12 mouse cellular contexts compared by ENCODE assay signal in genomic region chr2:154576876-154577743, GRCm38 (mm10). TPM values are rescaled to one million over a fixed set of nuclear protein-coding genes. Genes with fewer than 3 reads are reported as not detected.
DNase-seq lines count a peak whose midpoint lies in the region; ATAC-seq and TF ChIP-seq lines count a peak whose summit lies in the region.
"Had no signal": no experiment of that assay in that cellular context is flagged by ENCODE, and none has a peak within 500 bp of the region (broad histone marks: within the 10 kb centered on the region; RNA-seq: fewer than 3 reads in every experiment).

No protein-coding gene starts in this region.

- no peak overlapping the region for H3K9ac ChIP-seq in forebrain, embryonic 16.5 days (replicated peaks; ENCODE audit: low read depth, low read length)
- no peak overlapping the region for H3K9ac ChIP-seq in hindbrain, embryonic 15.5 days
- no peak overlapping the region for H3K9ac ChIP-seq in lung, postnatal 0 days (replicated peaks; ENCODE audit: low read depth)
- H3K9ac ChIP-seq: embryonic facial prominence, embryonic 13.5 days; kidney, embryonic 15.5 days had no signal

- H3K4me3 ChIP-seq in forebrain, embryonic 10.5 days: peak overlapping the region; percentile 20; the same call in 1 of the 2 replicates
- no peak overlapping the region for H3K4me3 ChIP-seq in forebrain, embryonic 16.5 days (replicated peaks; ENCODE audit: low read length)
- no peak overlapping the region for H3K4me3 ChIP-seq in hindbrain, embryonic 15.5 days
- H3K4me3 ChIP-seq in lung, postnatal 0 days (ENCODE audit: low read depth, low read length): no peak overlapping the region
- H3K4me3 ChIP-seq: embryonic facial prominence, embryonic 13.5 days; kidney, embryonic 15.5 days had no signal

- TF ChIP-seq CTCF in lung, postnatal 0 days (IDR thresholded peaks at IDR 0.05): no peak

- no peak for ATAC-seq in forebrain, embryonic 16.5 days
- ATAC-seq in hindbrain, embryonic 15.5 days (ENCODE audit: low FRiP score, low read depth): no peak
- ATAC-seq in lung, postnatal 0 days: no peak

- no peak overlapping the region for H3K4me2 ChIP-seq in forebrain, embryonic 16.5 days (ENCODE audit: low read length)
- H3K4me2 ChIP-seq in hindbrain, embryonic 15.5 days: no peak overlapping the region
- H3K4me2 ChIP-seq in lung, postnatal 0 days (replicated peaks; ENCODE audit: low read depth, low read length): no peak overlapping the region
- H3K4me2 ChIP-seq: embryonic facial prominence, embryonic 13.5 days; kidney, embryonic 15.5 days had no signal

- DNase-seq in forebrain, embryonic 10.5 days (ENCODE audit: extremely low spot score, low spot score): peak; percentile 42
- DNase-seq in embryo, embryonic 11 days: peak; percentile 73
- DNase-seq in retina, embryonic 14.5 days (ENCODE audit: low spot score): peak; percentile 81
- no peak for DNase-seq in yolk sac, embryonic 10.5 days (ENCODE audit: low spot score)
- no peak for DNase-seq in lung, postnatal 0 days (ENCODE audit: low spot score)
- no peak for DNase-seq in gastrocnemius, postnatal 14 days
- DNase-seq: heart, adult 11 months had no signal

- 39% methylated on average over 12 of the region's 12 CpGs for WGBS in forebrain, embryonic 10.5 days
- 24% methylated on average over 12 of the region's 12 CpGs for WGBS in forebrain, embryonic 16.5 days
- WGBS in hindbrain, embryonic 15.5 days: 21% methylated on average over 12 of the region's 12 CpGs
- WGBS in lung, postnatal 0 days: 56% methylated on average over 12 of the region's 12 CpGs

- H3K36me3 ChIP-seq in forebrain, embryonic 10.5 days (replicated peaks): no peaks in the 10 kb centered on the region
- no peaks in the 10 kb centered on the region for H3K36me3 ChIP-seq in forebrain, embryonic 16.5 days (ENCODE audit: control insufficient read depth, insufficient read depth)
- no peaks in the 10 kb centered on the region for H3K36me3 ChIP-seq in hindbrain, embryonic 15.5 days
- H3K36me3 ChIP-seq in lung, postnatal 0 days (ENCODE audit: insufficient read depth, low read length): no peaks in the 10 kb centered on the region
- H3K36me3 ChIP-seq: embryonic facial prominence, embryonic 13.5 days; kidney, embryonic 15.5 days had no signal

- intact Hi-C loops in gastrocnemius, postnatal 14 days (cut with DNase I; ENCODE audit: low total_unique reads): no loop called here

- H3K4me1 ChIP-seq in forebrain, embryonic 10.5 days: peaks cover 20% of the 10 kb centered on the region
- peaks cover 11% of the 10 kb centered on the region for H3K4me1 ChIP-seq in forebrain, embryonic 16.5 days (replicated peaks; ENCODE audit: control insufficient read depth, insufficient read depth, low read length)
- H3K4me1 ChIP-seq in hindbrain, embryonic 15.5 days (replicated peaks): peaks cover 14% of the 10 kb centered on the region
- H3K4me1 ChIP-seq in lung, postnatal 0 days (ENCODE audit: insufficient read depth, low read depth, low read length): no peaks in the 10 kb centered on the region
- H3K4me1 ChIP-seq: embryonic facial prominence, embryonic 13.5 days had no signal

- H3K27ac ChIP-seq in forebrain, embryonic 10.5 days: peak overlapping the region; percentile 83
- no peak overlapping the region for H3K27ac ChIP-seq in forebrain, embryonic 16.5 days (ENCODE audit: low read length)
- H3K27ac ChIP-seq in hindbrain, embryonic 15.5 days (replicated peaks): peak overlapping the region; percentile 11; the same call in 1 of the 2 replicates
- H3K27ac ChIP-seq in lung, postnatal 0 days (ENCODE audit: low read length): no peak overlapping the region
- H3K27ac ChIP-seq: embryonic facial prominence, embryonic 13.5 days; kidney, embryonic 15.5 days had no signal

- no peaks in the 10 kb centered on the region for H3K9me3 ChIP-seq in forebrain, embryonic 10.5 days
- no peaks in the 10 kb centered on the region for H3K9me3 ChIP-seq in forebrain, embryonic 16.5 days (ENCODE audit: control insufficient read depth, low read length)
- H3K9me3 ChIP-seq in hindbrain, embryonic 15.5 days: no peaks in the 10 kb centered on the region
- no peaks in the 10 kb centered on the region for H3K9me3 ChIP-seq in lung, postnatal 0 days (ENCODE audit: low read length)
- H3K9me3 ChIP-seq: embryonic facial prominence, embryonic 13.5 days; kidney, embryonic 15.5 days had no signal

- TF ChIP-seq EP300 in lung, postnatal 0 days (IDR thresholded peaks at IDR 0.05): no peak

- H3K27me3 ChIP-seq in forebrain, embryonic 10.5 days (ENCODE audit: poor library complexity, severe bottlenecking): 0 out of 2 replicates have a peak, but pooled peaks cover under 1% of the 10 kb centered on the region
- no peaks in the 10 kb centered on the region for H3K27me3 ChIP-seq in forebrain, embryonic 16.5 days (replicated peaks; ENCODE audit: control insufficient read depth, insufficient read depth, low read length)
- no peaks in the 10 kb centered on the region for H3K27me3 ChIP-seq in hindbrain, embryonic 15.5 days
- no peaks in the 10 kb centered on the region for H3K27me3 ChIP-seq in lung, postnatal 0 days (replicated peaks; ENCODE audit: insufficient read depth, low read length)
- H3K27me3 ChIP-seq: embryonic facial prominence, embryonic 13.5 days; kidney, embryonic 15.5 days had no signal

RNA-seq across cellular contexts. Expression of gene E2f1, which starts 7.4 kb away (rescaled TPM):
- 27.8 and 28.6 TPM in 2 replicates for polyA plus RNA-seq in forebrain, embryonic 10.5 days (2016; fragmentation: Nextera tagmentation; extraction: Ambion mirVana)
- polyA plus RNA-seq in forebrain, embryonic 16.5 days (2015; fragmentation: Nextera tagmentation; extraction: Ambion mirVana): 10.8 and 12.1 TPM in 2 replicates
- 8.4 and 8.6 TPM in 2 replicates for polyA plus RNA-seq in hindbrain, embryonic 15.5 days (2015; fragmentation: Nextera tagmentation; extraction: Ambion mirVana)
- polyA plus RNA-seq in lung, postnatal 0 days (2015; fragmentation: Nextera tagmentation; extraction: Ambion mirVana): 5.4 and 7.5 TPM in 2 replicates
- 1 to 10 TPM; 2.5 to 3.1 TPM for total RNA-seq in gastrocnemius, postnatal 14 days (2021)

RNA-seq across cellular contexts. Expression of gene Necab3, which starts 18.4 kb away (rescaled TPM):
- 3.6 and 3.9 TPM in 2 replicates for polyA plus RNA-seq in forebrain, embryonic 10.5 days (2016; fragmentation: Nextera tagmentation; extraction: Ambion mirVana)
- 22.0 and 27.1 TPM in 2 replicates for polyA plus RNA-seq in forebrain, embryonic 16.5 days (2015; fragmentation: Nextera tagmentation; extraction: Ambion mirVana)
- 20.3 and 21.4 TPM in 2 replicates for polyA plus RNA-seq in hindbrain, embryonic 15.5 days (2015; fragmentation: Nextera tagmentation; extraction: Ambion mirVana)
- 0.81 and 1.4 TPM in 2 replicates for polyA plus RNA-seq in lung, postnatal 0 days (2015; fragmentation: Nextera tagmentation; extraction: Ambion mirVana)
- total RNA-seq in gastrocnemius, postnatal 14 days (2021): 1 to 10 TPM; 1.1 to 1.2 TPM

RNA-seq across cellular contexts. Expression of gene Actl10, which starts 25.5 kb away (rescaled TPM):
- polyA plus RNA-seq in forebrain, embryonic 10.5 days (2016; fragmentation: Nextera tagmentation; extraction: Ambion mirVana): 0.43 and 0.55 TPM in 2 replicates
- polyA plus RNA-seq in forebrain, embryonic 16.5 days (2015; fragmentation: Nextera tagmentation; extraction: Ambion mirVana): 0.37 and 0.86 TPM in 2 replicates
- 0.52 and 0.76 TPM in 2 replicates for polyA plus RNA-seq in hindbrain, embryonic 15.5 days (2015; fragmentation: Nextera tagmentation; extraction: Ambion mirVana)
- not detected in 2 replicates for polyA plus RNA-seq in lung, postnatal 0 days (2015; fragmentation: Nextera tagmentation; extraction: Ambion mirVana)
- not detected for total RNA-seq in gastrocnemius, postnatal 14 days (2021)
- total RNA-seq: left cerebral cortex, adult 8-10 months had no signal

RNA-seq across cellular contexts. Expression of gene Pxmp4, which starts 26.4 kb away (rescaled TPM):
- polyA plus RNA-seq in forebrain, embryonic 10.5 days (2016; fragmentation: Nextera tagmentation; extraction: Ambion mirVana): 9.3 and 12.4 TPM in 2 replicates
- polyA plus RNA-seq in forebrain, embryonic 16.5 days (2015; fragmentation: Nextera tagmentation; extraction: Ambion mirVana): 12.0 and 14.8 TPM in 2 replicates
- 16.9 and 18.6 TPM in 2 replicates for polyA plus RNA-seq in hindbrain, embryonic 15.5 days (2015; fragmentation: Nextera tagmentation; extraction: Ambion mirVana)
- 29.0 and 33.5 TPM in 2 replicates for polyA plus RNA-seq in lung, postnatal 0 days (2015; fragmentation: Nextera tagmentation; extraction: Ambion mirVana)
- total RNA-seq in gastrocnemius, postnatal 14 days (2021): 10 to 100 TPM; 14.1 to 14.9 TPM

RNA-seq across cellular contexts. Expression of gene 1700003F12Rik, which starts 30.2 kb away (rescaled TPM):
- 4.2 and 4.7 TPM in 2 replicates for polyA plus RNA-seq in forebrain, embryonic 10.5 days (2016; fragmentation: Nextera tagmentation; extraction: Ambion mirVana)
- polyA plus RNA-seq in forebrain, embryonic 16.5 days (2015; fragmentation: Nextera tagmentation; extraction: Ambion mirVana): 1.9 and 2.9 TPM in 2 replicates
- 1.7 and 2.7 TPM in 2 replicates for polyA plus RNA-seq in hindbrain, embryonic 15.5 days (2015; fragmentation: Nextera tagmentation; extraction: Ambion mirVana)
- polyA plus RNA-seq in lung, postnatal 0 days (2015; fragmentation: Nextera tagmentation; extraction: Ambion mirVana): 0.89 and 1.3 TPM in 2 replicates
- total RNA-seq in gastrocnemius, postnatal 14 days (2021): under 1 TPM in 1 of 2 experiments, not detected in 1; 0.31 TPM

Comparison
In these comparisons a context has a peak if more than half of its experiments do, and no peak if none do; other contexts are left out.
1. H3K27ac ChIP-seq: peak in forebrain, embryonic 10.5 days (single experiment) and hindbrain, embryonic 15.5 days (single experiment); none in forebrain, embryonic 16.5 days (single experiment) and lung, postnatal 0 days (single experiment).
2. DNase-seq: peak in forebrain, embryonic 10.5 days (single experiment), embryo, embryonic 11 days (single experiment) and retina, embryonic 14.5 days (single experiment); none in yolk sac, embryonic 10.5 days (single experiment), lung, postnatal 0 days (single experiment) and gastrocnemius, postnatal 14 days (single experiment).